Mouse (Mus musculus): ENCODE measurements at regions not wholly inside any gene's neighbourhood (a gene's known extent, or its start where the extent isn't known, plus 50 kb on each side); places are given as distances from the start of the nearest gene placed in this dataset.
A peak's percentile ranks its signal among the peaks of the same experiment; 100 is the strongest.

DNA sequence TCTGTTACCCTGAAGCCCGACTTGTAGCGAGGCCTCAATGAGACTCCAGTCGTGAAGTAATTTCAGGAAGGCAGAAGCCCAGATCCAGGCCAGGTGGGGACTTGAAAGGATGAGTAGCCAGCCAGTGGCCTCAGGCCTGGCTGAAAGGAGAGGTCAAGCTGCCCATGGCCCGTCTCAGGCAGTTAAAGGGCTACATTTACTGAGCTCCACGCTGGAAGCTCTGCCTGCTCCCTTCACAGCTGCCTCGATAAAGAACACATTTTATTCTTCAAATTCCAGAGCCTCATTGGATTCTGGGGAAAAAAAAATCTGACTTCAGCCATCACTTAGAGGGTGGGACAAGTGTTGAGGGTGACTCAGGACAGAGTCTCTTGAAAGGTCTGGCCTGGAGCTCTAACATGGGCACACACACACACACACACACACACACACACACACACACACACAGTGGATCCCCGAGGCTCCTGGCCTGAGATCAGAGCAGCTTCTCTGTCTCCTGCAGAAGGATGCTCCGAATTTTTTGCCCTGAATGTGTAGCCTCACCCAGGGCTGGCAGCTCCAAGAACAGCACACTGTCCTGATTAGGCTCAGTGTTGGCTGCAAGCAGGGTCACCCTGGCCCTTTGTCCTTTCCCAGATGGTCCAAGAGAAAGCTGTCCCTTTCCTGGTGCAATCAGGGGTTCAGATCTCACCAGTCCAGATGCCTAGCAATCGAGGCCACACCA, 53.0 kb downstream of the Gadd45g start:
- peak; percentile 89 for DNase-seq (ENCODE audit: inconsistent ontology term)

DNA sequence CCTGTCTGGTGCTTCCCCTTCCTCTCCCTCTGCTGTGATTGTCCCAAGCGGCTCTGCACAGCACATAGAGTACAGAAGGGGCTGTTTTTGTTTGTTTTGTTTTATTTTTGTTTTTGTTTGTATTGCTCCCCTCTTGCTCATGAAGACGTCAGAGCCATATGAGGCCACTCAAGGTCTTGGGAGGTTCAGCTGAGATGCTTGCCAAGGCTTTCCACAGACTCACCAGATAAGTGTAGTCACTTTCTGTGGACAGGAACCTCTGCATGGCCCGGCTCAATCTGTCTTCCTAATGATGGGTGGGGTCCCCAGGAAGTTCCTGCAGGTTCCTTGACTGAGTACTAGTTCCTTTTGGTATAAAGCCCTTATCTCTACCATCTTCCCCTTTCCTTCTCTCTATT, 53.6 kb downstream of the Gadd45g start:
- DNase-seq (ENCODE audit: inconsistent ontology term) = no peak

DNA sequence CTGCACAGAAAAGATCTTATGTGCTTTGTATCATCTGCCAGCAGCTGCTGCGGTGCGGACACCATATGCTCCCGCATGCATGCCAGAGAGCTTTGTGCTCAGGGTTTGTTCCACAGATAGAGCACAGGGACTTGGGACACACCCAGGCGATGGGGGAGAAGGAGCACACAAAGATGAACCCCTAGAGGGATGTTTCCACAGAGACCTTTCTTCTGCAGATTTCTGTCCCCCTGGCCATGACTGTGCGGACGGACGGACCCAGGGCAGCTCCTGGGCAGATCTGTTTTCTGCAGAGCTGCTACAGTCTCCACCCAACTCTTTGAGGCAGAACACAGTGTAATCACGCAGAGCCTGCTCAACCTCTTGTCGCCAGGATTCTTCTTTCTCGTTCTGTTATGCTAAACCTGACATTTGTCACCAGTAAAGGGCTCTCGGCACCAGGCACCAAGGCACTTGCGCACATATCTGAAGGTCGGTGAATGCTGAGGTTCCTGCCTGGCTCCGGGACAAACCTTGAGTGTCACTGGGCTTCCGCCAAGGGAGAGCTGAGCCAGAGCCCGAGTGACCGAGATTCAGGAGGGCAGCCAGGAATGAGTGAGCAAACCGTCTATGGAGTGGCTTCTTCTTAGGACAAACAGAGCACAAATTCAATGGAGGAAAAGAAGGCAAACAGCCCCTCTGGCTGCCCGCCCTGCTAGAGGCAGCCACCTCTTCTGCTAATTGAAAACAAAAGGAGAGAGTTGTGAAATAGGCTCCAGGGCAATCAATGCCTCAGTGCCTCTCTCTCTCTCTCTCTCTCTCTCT, 56.2 kb downstream of the Gadd45g start:
- DNase-seq (ENCODE audit: inconsistent ontology term) = peak; percentile 94

DNA sequence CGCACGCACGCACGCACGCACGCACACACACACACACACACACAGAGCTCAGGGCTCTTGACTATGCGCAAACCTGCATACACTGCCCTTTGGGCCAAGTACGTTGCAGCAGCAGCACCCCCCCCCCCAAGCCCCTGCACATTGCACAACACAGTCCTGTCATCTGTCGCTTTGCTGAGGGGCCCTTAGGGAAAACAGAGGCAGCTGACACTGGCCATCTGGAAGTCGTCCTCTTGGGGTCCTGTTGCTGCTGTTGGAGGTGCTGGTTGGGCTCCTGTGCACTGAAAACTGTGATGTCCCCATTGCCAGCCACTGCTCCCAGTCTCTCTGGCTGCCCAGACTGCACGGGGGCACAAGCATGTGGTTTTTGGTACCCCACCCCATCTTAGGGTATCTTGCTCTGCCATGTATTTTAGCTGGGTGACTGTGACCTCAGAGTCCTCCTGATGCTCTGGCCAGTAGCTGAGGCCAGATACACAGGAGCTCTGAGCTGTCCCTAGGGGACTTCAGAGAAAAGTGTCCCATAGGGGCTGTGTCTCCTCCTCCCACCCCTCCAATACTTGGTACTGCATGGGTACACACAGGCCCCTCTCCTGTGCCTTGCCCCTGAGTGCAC, 57.0 kb downstream of the Gadd45g start:
- DNase-seq (ENCODE audit: inconsistent ontology term) = peak; percentile 71

DNA sequence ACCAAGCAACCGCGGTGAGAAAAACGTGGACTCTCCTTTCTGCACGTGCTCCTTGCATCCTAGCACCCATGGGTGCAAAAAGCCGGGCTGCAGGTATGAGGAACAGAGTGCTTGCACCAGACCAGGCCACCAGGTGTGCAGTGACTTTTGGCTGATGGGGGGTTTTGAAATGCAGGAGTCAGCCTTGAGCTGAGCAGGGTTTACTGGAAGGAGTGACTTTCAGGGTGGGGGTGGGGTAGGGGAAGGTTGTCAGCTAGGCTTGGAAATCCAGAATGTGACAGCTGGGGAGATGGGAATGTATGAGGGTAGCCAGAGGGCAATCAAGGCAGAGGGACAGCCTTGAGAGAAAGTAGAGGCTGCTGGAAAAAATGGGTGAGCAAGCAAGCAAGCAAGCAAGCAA, 58.8 kb downstream of the Gadd45g start:
- no peak for DNase-seq (ENCODE audit: inconsistent ontology term)

DNA sequence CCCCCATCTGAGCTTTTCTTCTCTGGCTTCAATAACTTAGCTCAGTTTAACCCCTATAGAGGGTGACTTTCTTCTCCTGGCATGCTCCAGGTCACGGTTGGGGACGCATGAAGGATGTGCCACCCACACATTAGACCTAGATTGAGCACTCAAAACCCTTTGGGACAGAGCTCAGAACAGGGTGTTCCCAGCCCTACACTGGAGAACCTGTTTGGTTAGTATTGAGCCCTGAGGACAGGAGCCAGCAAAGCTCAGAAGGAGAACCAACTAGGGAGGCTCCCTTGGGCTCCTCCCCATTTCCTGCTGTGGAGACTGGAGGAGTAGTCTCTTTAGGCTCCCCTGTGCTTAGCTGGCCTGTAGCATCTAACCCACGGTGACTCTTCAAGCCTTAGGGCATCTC, 59.6 kb downstream of the Gadd45g start:
- no peak for DNase-seq (ENCODE audit: inconsistent ontology term)

DNA sequence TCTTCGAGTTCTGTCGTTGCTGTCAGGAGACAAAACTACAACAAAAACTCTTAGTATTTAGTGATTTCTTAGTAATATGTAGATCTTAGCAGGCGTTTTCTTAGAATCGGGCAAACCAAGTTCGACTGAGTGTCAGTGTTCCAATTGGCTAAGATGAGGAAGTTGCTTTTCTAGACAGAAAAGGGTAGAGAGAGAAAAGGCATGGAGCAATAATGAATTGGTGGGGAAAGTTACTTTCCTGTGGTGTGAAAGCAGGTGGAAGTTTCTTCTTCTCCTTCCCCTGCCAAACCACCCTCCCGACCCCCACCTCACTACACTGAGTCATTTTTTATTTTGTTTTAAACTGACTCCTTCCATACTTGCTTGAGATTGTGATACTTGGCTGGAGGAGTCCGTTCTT, 62.0 kb downstream of the Gadd45g start:
- DNase-seq (ENCODE audit: inconsistent ontology term) = no peak

DNA sequence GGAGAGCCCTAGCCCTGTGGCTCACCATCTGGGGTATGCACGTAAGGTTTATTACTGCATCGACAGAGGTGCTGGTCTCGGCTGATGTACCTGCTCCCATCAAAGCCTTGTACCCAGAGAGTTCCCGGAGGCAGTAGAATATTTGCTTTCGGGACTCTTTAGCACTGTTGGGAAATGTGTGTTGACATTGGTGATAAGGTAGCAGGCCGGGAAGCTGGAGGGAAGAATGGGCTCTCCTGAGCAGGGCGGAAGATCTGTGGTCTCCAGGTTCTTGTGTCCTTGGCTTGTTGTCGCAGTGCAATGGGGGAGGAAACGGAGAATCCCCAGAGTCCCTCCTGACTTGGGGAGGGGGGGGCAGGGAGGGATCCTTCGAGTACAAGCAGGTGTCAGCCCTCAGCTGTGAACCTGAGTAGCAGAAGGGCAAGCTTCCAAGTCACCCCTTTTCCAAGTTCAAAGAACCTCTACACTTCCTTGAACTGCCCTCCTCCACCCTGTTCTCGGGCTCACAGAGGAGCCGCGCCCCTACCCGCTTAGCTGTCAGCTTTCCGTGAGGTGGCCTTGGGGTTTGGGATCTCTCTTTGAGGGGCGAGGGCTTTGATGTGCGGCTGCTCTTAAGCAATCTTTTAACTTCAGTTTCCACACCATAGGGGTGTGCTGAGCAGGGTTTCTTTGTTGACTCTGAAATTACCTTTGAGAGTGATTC, 65.0 kb downstream of the Gadd45g start:
- no peak for DNase-seq (ENCODE audit: inconsistent ontology term)

DNA sequence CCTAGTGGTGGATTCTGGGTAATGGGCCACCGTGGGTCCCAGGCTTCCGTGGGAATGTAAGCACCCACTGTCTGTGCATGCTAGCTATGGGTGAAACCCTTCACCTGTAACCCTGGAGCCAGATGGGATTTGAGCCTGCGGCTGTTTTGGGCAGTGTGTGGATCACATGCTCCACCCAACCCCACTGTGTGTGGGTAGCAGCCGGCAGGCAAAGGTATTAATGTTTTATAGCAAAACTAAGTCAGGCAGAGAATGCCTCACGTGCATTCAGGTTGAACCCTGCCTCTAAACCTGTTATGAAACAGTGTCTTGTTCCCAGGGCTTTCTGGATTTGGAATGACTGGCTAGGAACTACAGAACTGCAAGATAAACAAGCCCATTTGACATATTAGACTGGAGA, 66.0 kb downstream of the Gadd45g start:
- no peak for DNase-seq (ENCODE audit: inconsistent ontology term)

DNA sequence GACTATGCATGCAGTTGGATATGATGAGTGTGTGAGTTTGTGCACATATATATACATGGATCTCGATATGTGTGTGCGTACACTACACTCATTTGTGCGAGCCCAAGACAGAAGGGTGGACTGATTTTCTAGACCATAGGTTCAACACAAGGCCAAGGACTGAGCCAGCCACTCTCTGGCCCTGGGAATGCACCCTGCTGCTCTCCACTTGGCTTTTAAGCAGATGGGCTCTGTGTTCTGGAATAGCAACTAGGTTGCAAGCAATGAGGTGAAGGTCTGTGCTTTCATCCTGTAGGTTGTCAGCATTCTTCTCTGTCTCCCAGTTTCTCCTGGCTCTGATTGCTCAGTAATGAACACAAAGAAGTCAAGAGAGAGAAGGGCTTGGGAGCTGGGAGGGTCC, 66.5 kb downstream of the Gadd45g start:
- DNase-seq (ENCODE audit: inconsistent ontology term) = no peak

DNA sequence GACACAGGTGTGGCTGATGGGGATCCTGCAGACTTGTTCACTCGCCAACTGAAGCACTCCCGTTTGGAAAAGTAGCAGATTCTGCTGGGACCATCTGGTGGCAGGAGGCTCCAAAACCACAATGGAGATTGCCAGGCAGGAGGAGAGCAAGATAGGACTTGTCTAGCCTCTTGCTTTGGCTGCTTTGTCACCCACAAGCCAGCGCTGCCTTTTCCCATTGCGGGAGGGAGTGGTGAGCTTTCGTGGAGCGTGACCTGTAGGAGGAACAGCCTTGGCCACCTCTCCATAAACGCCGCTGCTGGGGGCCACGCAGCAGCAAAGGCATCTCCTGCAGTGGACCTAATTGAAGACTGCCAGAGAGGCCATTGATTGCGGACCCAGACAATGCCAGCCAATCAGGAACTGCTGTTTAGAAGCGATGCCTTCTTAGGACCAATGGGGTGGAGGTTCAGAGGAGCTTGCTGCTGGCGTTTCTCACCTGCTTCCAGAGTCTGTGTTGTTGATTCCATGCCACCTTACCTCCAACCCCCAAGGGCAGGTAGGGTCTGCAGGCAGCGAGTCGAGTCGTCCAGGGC, 70.3 kb downstream of the Gadd45g start:
- DNase-seq (ENCODE audit: inconsistent ontology term) = no peak

DNA sequence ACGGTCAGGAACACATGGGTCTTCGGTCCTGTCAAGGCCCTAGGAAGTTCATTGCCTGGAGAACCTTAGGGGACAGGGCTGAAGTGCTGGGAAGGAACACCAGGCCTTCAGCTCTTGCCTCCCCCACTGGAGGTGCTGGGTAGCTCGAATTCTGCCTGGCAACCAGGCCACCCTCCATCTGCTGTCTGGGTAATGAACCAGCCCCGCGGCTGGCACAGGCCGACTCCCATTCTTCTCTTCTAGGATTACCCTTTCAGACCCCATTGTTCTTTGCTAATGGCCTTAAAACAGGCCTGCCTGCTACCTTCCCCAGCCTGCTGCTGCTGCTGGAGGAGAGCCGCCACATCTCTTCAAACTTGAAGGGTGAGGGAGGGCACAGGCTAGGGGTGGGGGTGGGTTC, 71.2 kb downstream of the Gadd45g start:
- peak; percentile 40 for DNase-seq (ENCODE audit: inconsistent ontology term)

DNA sequence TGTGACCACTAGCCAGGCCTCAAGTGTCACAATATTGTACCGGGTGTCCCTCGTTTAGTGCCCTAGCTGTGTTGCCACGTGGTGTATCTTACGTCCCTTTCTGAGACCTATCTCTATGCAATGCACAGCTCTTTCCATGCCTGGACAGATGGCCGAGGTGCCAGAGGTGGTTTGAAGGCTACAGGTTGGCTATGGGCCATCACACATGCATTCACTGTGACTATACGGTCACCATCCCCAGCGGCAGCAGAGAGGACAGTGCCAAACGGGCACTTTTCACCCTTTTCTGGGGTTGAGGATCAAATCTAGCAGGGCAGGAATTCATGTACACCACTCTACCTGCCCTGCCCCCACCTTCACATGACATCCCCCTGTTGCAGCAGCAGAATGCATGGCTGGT, 71.6 kb downstream of the Gadd45g start:
- no peak for DNase-seq (ENCODE audit: inconsistent ontology term)

DNA sequence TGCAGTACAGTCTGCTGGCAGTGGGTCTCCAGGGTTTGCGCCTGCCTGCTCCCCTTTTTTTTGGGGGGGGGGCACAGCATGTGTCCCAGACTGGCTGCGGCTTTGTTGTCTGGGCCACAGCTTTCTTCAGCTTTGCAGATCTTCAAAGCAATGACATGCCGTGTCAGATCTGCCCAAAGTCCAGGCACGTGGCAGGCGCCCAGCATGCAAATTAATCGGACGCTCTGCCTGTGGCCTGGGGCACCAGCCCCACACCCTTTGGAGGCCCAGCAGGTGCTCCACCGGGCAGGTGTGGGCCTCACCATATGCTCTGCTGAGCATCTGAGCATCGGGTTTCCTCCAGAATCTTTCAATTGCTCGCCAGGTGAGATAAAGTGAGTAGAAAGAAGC, 72.3 kb downstream of the Gadd45g start:
- peak; percentile 26 for DNase-seq (ENCODE audit: inconsistent ontology term)

DNA sequence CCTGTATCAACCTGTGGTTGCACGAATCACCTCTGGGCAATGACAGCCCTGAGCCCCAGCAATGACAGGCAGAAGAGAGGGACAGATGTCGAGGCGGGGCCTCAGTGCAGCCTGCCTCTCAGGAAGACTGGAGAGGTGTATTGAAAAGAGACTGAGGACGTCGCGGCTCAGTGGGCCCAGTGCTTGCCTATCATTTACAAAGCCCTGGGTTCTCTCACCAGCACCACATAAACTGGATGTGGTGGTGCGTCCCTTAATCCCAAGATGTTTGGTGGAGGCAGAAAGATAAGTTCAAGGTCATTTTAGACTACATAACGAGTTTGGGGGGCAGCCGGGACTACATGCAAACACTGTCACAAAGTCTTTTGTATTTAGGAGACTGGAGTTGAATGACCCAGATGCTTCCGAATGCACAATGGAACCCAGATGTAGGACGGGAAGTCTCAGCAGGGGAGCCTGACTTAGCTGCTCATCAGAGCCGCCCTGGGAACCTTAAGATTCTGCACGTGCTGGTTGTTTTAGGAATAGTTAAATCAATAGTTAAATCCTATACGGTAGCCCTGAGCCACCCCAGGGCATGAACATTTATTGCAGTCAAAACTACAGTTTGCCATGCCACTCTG, 72.8 kb downstream of the Gadd45g start:
- DNase-seq (ENCODE audit: inconsistent ontology term) = no peak

DNA sequence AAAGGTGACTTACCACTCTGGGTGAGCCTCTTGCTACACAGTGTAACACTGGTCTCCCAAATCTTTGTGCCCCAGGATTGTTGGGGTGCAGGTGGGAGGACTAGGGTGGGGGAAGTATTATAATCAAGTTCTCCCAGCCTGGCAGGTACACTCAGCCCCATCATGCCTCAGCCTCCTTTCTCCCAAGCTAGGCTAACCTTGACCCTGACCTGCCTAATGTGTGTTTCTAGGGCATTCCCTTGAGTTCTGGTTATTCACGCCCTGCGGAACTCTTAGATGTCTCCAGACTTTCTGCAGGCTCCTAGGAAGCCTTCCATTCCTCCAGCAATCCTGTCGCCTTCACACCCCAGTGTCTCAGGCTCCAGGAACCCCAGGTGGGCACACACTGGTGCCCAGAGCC, 73.5 kb downstream of the Gadd45g start:
- DNase-seq (ENCODE audit: inconsistent ontology term) = no peak

DNA sequence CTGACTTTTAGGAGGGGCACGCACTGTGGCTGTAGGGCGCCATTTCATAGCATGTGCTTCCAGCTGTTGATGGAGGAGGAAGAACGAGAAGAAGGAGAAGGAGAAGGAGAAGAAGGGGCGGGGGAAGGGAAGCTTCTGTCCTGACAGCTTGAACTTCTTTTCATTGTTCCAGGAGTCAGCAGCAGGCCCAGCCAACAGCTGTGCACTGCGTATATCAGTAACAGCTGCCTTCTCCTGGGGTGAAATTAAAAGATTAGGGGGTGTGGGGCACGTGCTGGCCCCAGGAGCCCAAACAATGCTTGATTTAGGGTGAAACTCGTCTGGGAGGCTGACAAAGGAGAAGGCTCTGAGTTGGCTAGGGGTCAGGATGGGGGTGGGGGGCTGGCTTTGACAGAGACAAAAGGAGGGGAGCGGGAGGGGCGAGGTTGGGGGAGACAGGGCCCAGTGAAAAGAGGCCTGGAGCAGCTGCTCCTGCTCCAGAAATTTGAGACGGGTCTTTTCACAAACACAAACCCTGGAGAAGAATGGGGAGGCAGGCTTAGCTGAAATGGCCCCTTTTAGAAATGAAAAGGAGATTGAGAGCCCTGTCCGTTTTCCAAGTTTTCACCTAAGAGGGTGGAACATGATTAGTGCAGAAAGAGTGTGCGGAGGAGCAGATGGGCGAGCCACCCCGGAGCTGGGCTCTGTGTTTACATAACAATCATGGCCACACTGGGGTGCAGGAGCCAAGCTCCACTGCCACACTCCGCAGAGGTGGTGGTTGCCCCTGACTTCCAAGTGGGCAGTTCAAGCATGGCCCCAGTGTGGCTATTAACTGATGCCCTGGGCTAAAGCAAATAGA, 74.3 kb downstream of the Gadd45g start:
- DNase-seq (ENCODE audit: inconsistent ontology term) = peak; percentile 73

DNA sequence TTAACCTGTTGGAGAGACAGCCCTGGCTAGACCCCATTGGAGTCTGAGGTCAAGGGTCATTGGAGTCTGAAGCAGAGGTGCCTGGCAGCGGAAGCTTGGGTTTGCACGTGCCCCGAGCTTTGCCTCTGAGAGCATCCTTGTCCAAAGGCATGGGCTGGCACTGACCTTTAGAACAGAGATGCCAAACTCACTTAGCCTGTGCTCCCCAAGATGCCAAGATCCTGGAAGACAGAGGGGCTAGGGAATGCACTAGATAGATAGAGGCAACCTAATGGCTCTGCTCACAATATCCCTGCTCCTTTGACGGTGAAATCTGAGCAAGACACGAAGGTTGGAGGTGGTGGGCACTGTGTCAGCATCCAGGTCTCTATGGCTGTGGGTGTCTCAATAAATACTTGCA, 75.1 kb downstream of the Gadd45g start:
- no peak for DNase-seq (ENCODE audit: inconsistent ontology term)

DNA sequence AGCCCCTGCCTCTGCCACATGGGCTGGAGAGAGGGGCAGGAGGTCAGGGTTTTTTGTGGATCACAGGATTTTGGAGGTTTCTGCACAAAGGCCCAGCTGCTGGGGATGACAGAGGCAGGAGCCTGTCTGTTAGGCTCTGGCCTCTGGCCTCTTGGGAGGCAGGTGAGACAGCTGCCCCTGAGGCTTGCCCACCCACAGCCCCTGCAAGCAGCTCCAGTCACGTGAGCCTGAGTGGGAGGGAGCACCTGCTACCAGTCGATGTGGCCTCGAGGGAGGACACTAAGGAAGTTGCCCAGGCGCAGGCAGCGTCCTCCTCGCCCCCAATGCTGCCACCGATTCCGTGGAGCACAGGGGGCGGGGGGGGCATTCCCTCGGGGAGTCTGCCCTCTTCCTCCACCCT, 80.3 kb downstream of the Gadd45g start:
- no peak for DNase-seq (ENCODE audit: inconsistent ontology term)

DNA sequence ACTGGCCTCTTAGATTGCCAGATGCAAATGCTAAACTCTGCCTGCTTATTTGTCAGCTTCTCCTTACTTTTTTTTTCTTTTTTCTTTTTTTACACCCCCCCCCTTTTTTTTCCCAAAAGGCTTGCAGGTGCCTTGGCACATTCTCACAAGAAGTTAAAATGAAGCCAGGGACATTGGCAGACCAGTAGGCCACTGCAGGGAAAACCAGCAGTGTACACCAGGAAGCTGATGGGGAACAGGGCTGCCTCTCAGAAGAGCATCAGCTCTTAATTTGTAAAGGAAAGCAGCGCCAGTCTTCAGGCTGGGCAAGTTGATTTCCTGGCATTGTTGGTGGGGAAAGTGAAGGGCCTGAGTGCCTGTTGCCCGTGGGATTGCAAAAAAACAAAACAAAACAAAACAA, 83.3 kb downstream of the Gadd45g start:
- DNase-seq (ENCODE audit: inconsistent ontology term) = no peak

DNA sequence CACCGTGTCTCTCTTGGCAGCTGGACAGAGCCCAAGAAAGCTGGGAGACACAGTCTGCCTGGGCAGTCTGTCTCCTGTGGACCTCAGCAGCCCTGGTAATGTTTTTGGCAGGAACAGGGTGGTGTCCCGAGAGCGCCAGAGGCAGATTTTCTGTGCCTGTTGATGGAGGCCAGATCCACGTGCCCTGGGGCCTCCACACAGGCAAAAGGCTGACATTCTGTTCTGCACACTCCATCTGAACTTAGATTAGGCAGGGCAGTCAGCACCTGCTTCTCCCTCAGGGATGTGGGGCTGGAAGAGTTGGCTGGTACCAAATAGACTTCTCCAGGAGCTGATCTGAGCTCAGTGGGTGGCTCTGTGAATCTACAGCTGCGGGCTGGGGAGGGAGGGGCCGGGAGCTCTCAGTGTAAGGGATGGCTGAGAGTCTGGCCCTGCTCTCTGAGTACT, 83.8 kb downstream of the Gadd45g start:
- DNase-seq (ENCODE audit: inconsistent ontology term) = peak; percentile 76

All from Muller cell, postnatal 12 days (primary cell).